Mouse (Mus musculus): ENCODE results near the gene Gm17455.
A peak's percentile ranks its signal among the peaks of the same experiment; 100 is the strongest.

The Gm17455 gene

DNA sequence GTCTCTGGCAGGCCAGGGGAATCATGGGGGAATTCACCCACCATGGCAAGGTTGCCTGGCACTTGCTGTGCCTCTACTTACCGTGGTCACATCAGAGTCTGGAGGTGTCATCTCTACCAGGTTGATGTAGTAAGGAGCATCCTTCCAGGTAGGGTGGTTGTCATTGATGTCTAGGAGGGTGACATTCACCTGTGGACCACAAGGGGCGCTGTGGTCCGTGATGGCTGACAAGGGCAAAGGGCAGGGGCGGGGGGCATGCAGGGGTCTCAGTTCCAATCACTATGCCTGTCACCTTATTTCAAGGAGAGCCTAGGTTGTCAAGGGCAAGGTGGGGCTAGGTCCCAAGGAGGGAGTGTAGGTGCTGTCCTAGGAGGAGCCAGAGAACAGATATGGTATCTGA lies 20.1 kb downstream of the Gm17455 start:
- DNase-seq (ENCODE audit: low read depth) = peak; percentile 47

DNA sequence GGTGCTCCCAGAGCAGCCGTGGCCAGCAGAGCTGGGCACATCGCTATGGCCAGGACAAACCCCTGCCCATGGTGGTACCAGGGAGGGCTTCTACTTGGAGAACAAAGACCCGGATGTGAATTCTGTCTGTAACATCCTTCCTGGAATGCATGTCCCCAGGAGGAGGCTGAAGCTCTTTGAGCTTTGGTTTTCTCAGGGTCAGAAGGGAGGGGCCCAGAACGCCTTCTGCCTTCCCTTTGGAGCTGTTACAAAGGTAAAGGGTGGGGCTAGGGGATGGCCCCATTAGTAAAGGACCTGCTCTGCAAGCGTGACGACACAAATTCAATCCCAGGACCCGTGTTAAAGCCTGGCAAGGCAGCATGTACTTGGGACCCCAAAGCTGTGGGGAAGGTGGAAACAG lies 23.2 kb downstream of the Gm17455 start:
- DNase-seq (ENCODE audit: low read depth) = no peak

DNA sequence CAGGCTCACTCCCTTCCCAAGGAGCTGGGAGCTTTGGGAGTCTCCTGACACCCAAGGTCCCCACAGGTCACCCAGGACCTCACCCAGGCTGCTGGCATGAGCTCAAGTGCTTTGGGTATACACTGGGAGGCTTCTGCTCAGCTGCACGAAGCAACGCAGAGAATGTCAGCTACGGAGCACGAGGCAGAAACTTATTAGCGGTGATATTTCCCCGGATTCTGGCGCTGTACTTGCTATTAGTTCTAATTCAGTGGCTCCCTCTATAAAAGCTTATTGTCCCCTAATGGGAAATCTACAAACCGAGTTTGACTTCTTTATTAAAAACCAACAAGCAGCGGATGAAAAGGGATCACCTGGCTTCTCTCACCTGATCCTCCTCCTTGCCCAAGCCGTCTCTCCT lies 30.5 kb downstream of the Gm17455 start:
- DNase-seq (ENCODE audit: low read depth) = no peak

DNA sequence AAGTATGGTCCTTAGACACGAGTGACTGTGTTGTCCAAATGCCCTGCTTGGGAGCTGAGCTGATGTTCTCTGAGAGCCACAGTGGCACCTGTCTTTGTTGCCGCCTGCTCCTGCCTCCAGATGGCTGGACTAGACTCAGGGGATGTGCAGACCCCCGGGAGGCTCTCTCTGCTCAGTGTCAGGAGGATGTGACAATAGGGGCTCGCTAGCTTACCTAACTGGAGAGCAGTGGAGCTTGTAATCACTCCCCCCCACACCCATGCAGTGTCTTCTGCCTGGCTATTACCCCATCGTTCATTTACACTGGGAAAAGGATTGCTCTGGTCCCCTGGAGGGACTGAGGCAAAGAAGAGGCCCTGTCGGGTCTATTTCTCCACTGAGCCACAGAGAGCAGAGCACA lies 31.1 kb downstream of the Gm17455 start:
- no peak for DNase-seq (ENCODE audit: low read depth)

DNA sequence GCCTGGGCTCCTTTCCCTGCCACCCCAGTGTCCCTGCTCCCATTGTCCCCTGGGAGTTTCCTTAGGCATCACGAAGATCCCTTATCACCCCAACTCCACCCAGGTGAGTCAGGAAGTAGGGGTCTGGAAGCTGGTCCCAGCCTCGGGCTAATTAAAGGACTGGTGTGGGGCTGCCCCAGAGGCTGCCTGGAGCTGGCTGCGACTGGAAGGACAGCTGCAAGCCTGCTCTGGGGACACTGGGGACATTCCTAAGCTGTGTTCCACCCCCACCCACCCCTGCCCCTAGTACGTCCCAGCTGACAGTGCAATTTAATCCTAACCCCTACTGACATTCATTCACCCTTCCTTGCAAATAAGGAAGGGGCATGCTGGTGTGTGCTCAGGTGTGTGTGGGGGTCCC lies 33.2 kb downstream of the Gm17455 start:
- no peak for DNase-seq (ENCODE audit: low read depth)

DNA sequence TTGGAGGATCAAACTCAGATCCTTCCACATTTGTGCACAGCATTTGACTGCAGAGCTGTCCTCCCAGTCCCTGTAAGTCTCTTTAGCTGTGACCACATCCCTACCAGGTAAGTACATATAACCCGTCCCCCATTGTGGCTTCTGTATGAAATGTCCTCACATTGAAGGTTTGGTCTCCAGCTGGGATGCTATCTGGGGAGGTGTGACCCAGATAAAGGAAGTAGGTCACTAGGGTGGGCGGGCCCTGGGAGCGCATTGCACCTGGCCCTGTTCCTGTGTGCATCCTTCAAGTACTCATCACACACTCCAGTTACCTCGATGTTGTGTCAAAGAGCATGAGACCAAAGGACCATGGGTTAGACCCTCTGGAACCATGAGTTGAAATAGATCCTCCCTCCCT lies 42.8 kb downstream of the Gm17455 start:
- no peak for DNase-seq (ENCODE audit: low read depth)

DNA sequence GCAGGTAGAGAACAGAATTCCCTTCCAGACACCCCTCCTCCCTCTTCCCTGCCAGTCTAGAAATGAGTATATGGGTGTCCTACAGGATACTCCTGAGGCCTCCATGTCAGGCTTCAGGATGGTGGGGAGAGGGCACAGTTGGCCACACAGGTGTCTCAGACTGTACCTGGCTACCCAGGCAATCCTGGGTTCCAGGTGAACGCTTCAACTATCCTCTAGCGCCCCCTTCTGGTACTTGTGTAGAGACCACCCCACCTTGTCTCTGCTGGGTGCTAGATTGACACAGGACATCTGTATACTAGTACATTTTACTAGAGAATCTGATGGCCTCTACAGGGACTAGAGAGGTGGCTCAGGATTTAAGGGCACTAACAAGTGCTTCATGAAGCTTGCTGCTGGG lies 43.6 kb downstream of the Gm17455 start:
- peak; percentile 70 for DNase-seq (ENCODE audit: low read depth)

DNA sequence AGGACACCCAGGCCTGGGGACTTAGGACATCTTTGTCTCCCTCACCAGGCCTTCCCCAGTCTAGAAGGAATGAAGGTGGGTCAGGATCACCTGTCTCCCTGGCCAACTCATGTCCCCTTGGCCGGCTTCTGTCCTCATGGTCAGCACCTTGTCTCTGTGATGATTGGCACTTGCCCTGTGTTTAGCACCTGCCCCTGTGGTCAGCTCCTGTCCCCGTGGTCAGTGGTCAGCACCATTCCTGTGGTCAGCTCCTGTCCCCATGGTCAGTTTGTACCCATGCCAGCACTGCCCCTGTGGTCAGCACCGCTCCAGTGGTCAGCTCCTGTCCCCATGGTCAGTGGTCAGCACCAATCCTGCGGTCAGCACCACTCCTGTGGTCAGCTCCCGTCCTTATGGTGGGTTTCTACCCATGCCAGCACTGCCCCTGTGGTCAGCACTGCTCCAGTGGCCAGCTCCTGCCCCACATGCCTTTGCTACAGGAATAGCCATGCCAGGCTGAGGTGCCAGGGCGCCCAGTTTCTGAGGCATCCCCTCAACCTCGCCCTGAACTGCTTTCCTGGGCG lies 45.6 kb downstream of the Gm17455 start:
- DNase-seq (ENCODE audit: low read depth) = no peak

DNA sequence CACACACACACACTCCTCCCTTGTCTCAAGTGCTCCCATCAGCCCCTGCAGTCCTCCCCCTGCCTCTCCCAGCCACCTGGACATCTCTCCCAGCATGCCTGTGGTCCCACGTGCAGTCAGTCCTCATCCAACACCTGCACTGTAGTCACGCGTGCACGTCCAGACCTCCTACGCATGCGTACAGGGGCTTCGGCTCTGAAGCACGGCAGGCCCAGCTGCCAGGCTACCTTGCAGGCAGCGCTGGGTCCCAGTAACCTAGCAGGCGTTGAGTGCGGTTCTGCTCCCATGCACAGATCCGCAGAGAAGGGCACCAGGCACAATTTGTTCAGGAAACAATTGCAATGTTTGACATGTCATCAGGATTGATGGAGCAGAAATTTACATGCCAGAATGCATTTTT lies 47.7 kb downstream of the Gm17455 start:
- no peak for DNase-seq (ENCODE audit: low read depth)
